Mouse (Mus musculus) B cell, adult (primary cell): ENCODE results near the gene Cep152. TPM values are rescaled to one million over a fixed set of nuclear protein-coding genes. Genes with fewer than 3 reads are reported as not detected.

Experiments used
- total RNA-seq: library from RNA; stranded (reverse); gene quantifications from 4 replicates; pipeline ENCODE4 v1.2.4, GENCODE M21; 2023; ENCODE audit not compliant: inconsistent age

The Cep152 gene
- 19.0 to 21.0 TPM (median 19.3 TPM) in 4 replicates for total RNA-seq

DNA sequence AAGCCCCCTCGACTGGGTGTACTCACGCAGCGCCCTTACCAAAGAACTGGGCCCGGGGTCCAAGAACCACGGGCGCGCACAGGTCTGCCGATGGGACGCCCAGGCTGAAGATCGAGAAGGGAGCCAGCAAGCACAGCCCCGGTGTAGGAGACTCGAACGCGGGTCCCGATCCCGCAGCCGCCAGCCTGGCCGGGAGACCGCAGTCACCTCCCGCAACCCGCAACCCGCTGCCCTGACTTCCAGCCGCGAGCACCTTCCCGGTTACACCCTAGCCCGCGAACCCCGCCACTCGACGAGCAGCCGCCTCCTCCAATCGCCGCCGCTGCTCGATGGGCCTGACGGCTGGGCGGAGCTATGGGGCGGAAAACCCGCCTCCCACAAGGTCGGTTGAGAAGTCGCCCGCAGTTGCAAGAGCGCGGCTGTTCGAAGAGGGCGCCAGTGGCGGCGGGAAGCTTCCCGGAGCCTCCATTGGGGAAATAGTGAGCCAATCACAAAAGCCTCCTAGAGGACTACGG is at the start of gene Cep152:
Gene Cep152 (minus strand): TSS at position 277 of the 515 bp plus-strand sequence.

DNA sequence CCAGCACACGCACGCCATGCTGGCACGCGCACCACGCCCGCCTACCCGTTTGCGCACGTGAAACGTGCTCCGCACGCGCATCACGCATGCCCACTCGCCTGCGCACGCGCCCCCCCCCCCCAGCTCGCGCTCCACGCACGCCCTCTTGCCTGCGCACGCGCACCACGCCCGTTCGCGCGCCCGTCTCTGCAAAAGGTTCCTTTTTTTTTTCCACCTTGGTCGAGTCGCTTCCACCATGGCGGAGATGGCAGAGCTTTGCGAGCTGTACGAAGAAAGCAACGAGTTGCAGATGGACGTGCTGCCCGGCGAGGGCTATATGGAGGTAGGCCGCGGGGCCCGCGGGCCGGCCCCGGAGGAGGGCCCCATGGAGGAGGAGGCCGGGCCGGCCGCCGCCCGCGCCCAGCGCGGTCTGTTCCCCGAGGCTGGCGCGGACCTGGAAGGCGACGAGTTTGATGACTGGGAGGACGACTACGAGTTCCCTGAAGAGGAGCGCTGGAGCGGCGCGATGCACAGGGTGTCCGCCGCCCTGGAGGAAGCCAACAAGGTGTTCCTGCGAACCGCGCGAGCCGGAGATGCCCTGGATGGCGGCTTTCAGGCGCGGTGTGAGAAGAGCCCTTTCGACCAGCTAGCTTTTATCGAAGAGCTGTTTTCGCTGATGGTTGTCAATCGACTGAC is 48.2 kb upstream of the Cep152 start, which contains the start of gene Eid1:
Gene Eid1 (plus strand): TSS at position 139 of the 675 bp plus-strand sequence.

Other genes starting within 250 kb of the Cep152 start
- not detected in 4 replicates for gene Gm9913, start 120.0 kb downstream of the Cep152 start, total RNA-seq
- 0.06 to 0.15 TPM in 2 of 4 replicates, not detected in the others for gene Fbn1, start 117.1 kb downstream of the Cep152 start, total RNA-seq
- 33.2 to 38.0 TPM (median 37.2 TPM) in 4 replicates for gene Eid1, start 48.0 kb upstream of the Cep152 start, total RNA-seq
- gene Shc4, start 99.0 kb upstream of the Cep152 start, total RNA-seq, result 0.16 to 0.35 TPM (median 0.23 TPM) in 4 replicates
- gene Secisbp2l, start 157.8 kb upstream of the Cep152 start, total RNA-seq, result 46.2 to 52.9 TPM (median 47.4 TPM) in 4 replicates
- gene Galk2, start 234.0 kb upstream of the Cep152 start, total RNA-seq, result 19.4 to 23.9 TPM (median 21.4 TPM) in 4 replicates
- 57.7 to 87.6 TPM (median 75.7 TPM) in 4 replicates for gene Cops2, start 234.0 kb upstream of the Cep152 start, total RNA-seq